Mouse (Mus musculus): ENCODE data around the gene Grb10. TPM values are rescaled to one million over a fixed set of nuclear protein-coding genes. Genes with fewer than 3 reads are reported as not detected.

The Grb10 gene
- polyA plus RNA-seq, 2 experiments, result 43.2 to 91.5 TPM

DNA sequence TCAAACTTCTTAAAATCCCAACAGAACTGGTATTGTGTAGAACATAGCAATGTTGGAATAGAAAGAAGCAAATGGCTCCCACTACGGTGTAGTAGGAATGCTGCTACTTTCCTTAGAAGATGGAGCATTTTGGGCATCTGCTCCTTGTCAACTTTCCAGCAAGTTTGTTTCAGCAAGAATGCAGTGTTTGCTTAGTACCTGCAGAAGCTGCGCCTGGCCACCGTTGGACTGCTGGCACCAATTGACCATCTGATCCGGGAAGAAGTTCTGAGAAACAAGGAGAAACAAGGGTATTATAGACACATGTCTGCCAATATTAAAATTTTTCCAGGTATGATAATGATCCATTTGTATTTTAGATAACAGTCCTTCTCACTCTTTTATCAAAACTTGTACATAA lies 92.7 kb downstream of the Grb10 start:
- H3K4me3 ChIP-seq (ENCODE audit: insufficient read depth in 1 of 2, low read depth in 2 of 2, low read length in 2 of 2), result no peak overlapping the region
- no peak overlapping the region for H3K27ac ChIP-seq
- H3K4me2 ChIP-seq (ENCODE audit: low read depth), result no peak overlapping the region
- peaks cover 0 to 13% of the 10 kb centered on the region in 2 experiments; a peak in 3 of 4 replicates for H3K4me1 ChIP-seq (replicated peaks; ENCODE audit: control insufficient read depth in 2 of 2, insufficient read depth in 2 of 2, low read length in 1 of 2)
- no peaks in the 10 kb centered on the region for H3K27me3 ChIP-seq (ENCODE audit: control insufficient read depth, insufficient read depth, low read length)
- H3K9me3 ChIP-seq (ENCODE audit: control insufficient read depth, low read length), result no peaks in the 10 kb centered on the region
- TF ChIP-seq EP300 (IDR thresholded peaks at IDR 0.05; ENCODE audit: low read depth) (no peak), CTCF (IDR thresholded peaks at IDR 0.05; ENCODE audit: low read depth) (no peak)
- DNase-seq (ENCODE audit: low read depth in 3 of 3, low spot score in 3 of 3) (no peak), ATAC-seq (ENCODE audit: insufficient read depth) (no peak)
- H3K36me3 ChIP-seq (replicated peaks; ENCODE audit: control insufficient read depth, insufficient read depth, low read depth), result no peaks in the 10 kb centered on the region; the same call in 1 of the 2 replicates
- H3K9ac ChIP-seq (replicated peaks), result no peak overlapping the region
- 75% methylated on average over 4 of the region's 4 CpGs for WGBS (ENCODE audit: insufficient replicate concordance)

GRCm38 (mm10) chr11:11944814-11945213 lies 93.7 kb downstream of the Grb10 start:
- H3K36me3 ChIP-seq (replicated peaks; ENCODE audit: control insufficient read depth, insufficient read depth, low read depth), result no peaks in the 10 kb centered on the region; the same call in 1 of the 2 replicates
- TF ChIP-seq EP300 (IDR thresholded peaks at IDR 0.05; ENCODE audit: low read depth) (no peak), CTCF (IDR thresholded peaks at IDR 0.05; ENCODE audit: low read depth) (no peak)
- H3K9me3 ChIP-seq (ENCODE audit: control insufficient read depth, low read length), result no peaks in the 10 kb centered on the region
- H3K4me3 ChIP-seq (ENCODE audit: insufficient read depth in 1 of 2, low read depth in 2 of 2, low read length in 2 of 2), result no peak overlapping the region
- no peak overlapping the region for H3K4me2 ChIP-seq (ENCODE audit: low read depth)
- H3K9ac ChIP-seq (replicated peaks), result no peak overlapping the region
- no peak for DNase-seq (ENCODE audit: low read depth in 3 of 3, low spot score in 3 of 3)
- 83% methylated on average over 4 of the region's 4 CpGs for WGBS (ENCODE audit: insufficient replicate concordance)
- no peaks in the 10 kb centered on the region for H3K27me3 ChIP-seq (ENCODE audit: control insufficient read depth, insufficient read depth, low read length)
- H3K27ac ChIP-seq, result no peak overlapping the region
- H3K4me1 ChIP-seq (replicated peaks; ENCODE audit: control insufficient read depth in 2 of 2, insufficient read depth in 2 of 2, low read length in 1 of 2), result peaks cover 0 to 13% of the 10 kb centered on the region in 2 experiments; a peak in 3 of 4 replicates
- no peak for ATAC-seq (ENCODE audit: insufficient read depth)

DNA sequence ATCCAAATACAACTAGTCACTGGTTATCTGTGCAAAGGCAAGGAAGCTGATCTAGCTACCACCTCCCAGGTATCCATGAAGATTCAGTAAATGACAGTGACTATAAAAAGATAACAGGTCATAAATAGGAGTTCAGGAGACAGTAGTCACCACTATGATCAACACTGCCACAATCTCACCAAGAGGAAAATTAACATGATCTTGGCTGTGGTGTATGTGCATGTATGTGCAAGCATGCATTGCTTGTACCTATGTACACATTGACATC lies 94.5 kb downstream of the Grb10 start:
- Histone ChIP-seq H3K4me1 (replicated peaks; ENCODE audit: control insufficient read depth in 2 of 2, insufficient read depth in 2 of 2, low read length in 1 of 2) (peaks cover 0 to 14% of the 10 kb centered on the region in 2 experiments; a peak in 3 of 4 replicates), H3K27ac (no peak overlapping the region), H3K4me3 (ENCODE audit: insufficient read depth in 1 of 2, low read depth in 2 of 2, low read length in 2 of 2) (no peak overlapping the region), H3K9ac (replicated peaks) (no peak overlapping the region), H3K9me3 (ENCODE audit: control insufficient read depth, low read length) (no peaks in the 10 kb centered on the region), H3K36me3 (replicated peaks; ENCODE audit: control insufficient read depth, insufficient read depth, low read depth) (no peaks in the 10 kb centered on the region; the same call in 1 of the 2 replicates), H3K27me3 (ENCODE audit: control insufficient read depth, insufficient read depth, low read length) (no peaks in the 10 kb centered on the region), H3K4me2 (ENCODE audit: low read depth) (no peak overlapping the region)
- ATAC-seq (ENCODE audit: insufficient read depth), result no peak
- no peak for DNase-seq (ENCODE audit: low read depth in 3 of 3, low spot score in 3 of 3)
- TF ChIP-seq EP300 (IDR thresholded peaks at IDR 0.05; ENCODE audit: low read depth) (no peak), CTCF (IDR thresholded peaks at IDR 0.05; ENCODE audit: low read depth) (no peak)

- DNase-seq (ENCODE audit: low read depth in 3 of 3, low spot score in 3 of 3) (no peak), ATAC-seq (ENCODE audit: insufficient read depth) (no peak)
- H3K4me2 ChIP-seq (ENCODE audit: low read depth), result no peak overlapping the region
- 77% methylated on average over 13 of the region's 13 CpGs for WGBS (ENCODE audit: insufficient replicate concordance)
- no peak overlapping the region for H3K4me3 ChIP-seq (ENCODE audit: insufficient read depth in 1 of 2, low read depth in 2 of 2, low read length in 2 of 2)
- no peaks in the 10 kb centered on the region for H3K27me3 ChIP-seq (ENCODE audit: control insufficient read depth, insufficient read depth, low read length)
- H3K4me1 ChIP-seq (replicated peaks; ENCODE audit: control insufficient read depth in 2 of 2, insufficient read depth in 2 of 2, low read length in 1 of 2), result peaks cover 0 to 9% of the 10 kb centered on the region in 2 experiments; a peak in 2 of 4 replicates
- no peaks in the 10 kb centered on the region for H3K9me3 ChIP-seq (ENCODE audit: control insufficient read depth, low read length)
- no peak overlapping the region for H3K27ac ChIP-seq
- H3K36me3 ChIP-seq (replicated peaks; ENCODE audit: control insufficient read depth, insufficient read depth, low read depth), result no peaks in the 10 kb centered on the region; the same call in 1 of the 2 replicates
- no peak overlapping the region for H3K9ac ChIP-seq (replicated peaks)
- TF ChIP-seq CTCF (IDR thresholded peaks at IDR 0.05; ENCODE audit: low read depth) (no peak), EP300 (IDR thresholded peaks at IDR 0.05; ENCODE audit: low read depth) (no peak)
Measured at GRCm38 (mm10) chr11:11943240-11944081, 95.0 kb downstream of the Grb10 start.

- no peak for DNase-seq (ENCODE audit: low read depth in 3 of 3, low spot score in 3 of 3)
- Histone ChIP-seq H3K27me3 (ENCODE audit: control insufficient read depth, insufficient read depth, low read length) (no peaks in the 10 kb centered on the region), H3K4me1 (replicated peaks; ENCODE audit: control insufficient read depth in 2 of 2, insufficient read depth in 2 of 2, low read length in 1 of 2) (peaks cover 0 to 8% of the 10 kb centered on the region in 2 experiments; a peak in 2 of 4 replicates), H3K4me3 (ENCODE audit: insufficient read depth in 1 of 2, low read depth in 2 of 2, low read length in 2 of 2) (no peak overlapping the region), H3K9me3 (ENCODE audit: control insufficient read depth, low read length) (no peaks in the 10 kb centered on the region), H3K27ac (no peak overlapping the region), H3K36me3 (replicated peaks; ENCODE audit: control insufficient read depth, insufficient read depth, low read depth) (peaks cover under 1% of the 10 kb centered on the region), H3K4me2 (ENCODE audit: low read depth) (no peak overlapping the region), H3K9ac (replicated peaks) (no peak overlapping the region; the same call in 1 of the 2 replicates)
- no peak for TF ChIP-seq CTCF (IDR thresholded peaks at IDR 0.05; ENCODE audit: low read depth)
- TF ChIP-seq EP300 (IDR thresholded peaks at IDR 0.05; ENCODE audit: low read depth), result no peak
- 69% methylated on average over 6 of the region's 6 CpGs for WGBS (ENCODE audit: insufficient replicate concordance)
- no peak for ATAC-seq (ENCODE audit: insufficient read depth)
Measured at GRCm38 (mm10) chr11:11942320-11943217, 95.9 kb downstream of the Grb10 start.
